Mouse (Mus musculus) midbrain, postnatal 0 days (tissue): ENCODE data around the gene Hmgcr. TPM values are rescaled to one million over a fixed set of nuclear protein-coding genes. Genes with fewer than 3 reads are reported as not detected.

ENCODE experiments used
- ATAC-seq: fragments of 200-750 bp; cut with Nextera tagmentation; 2 replicates; pipeline ENCODE4 v1.8.0; 2017; ENCODE audit warnings: moderate number of reproducible peaks, mild to moderate bottlenecking, moderate TSS enrichment, moderate library complexity; ENCODE audit not compliant: low FRiP score
- DNase-seq: peaks from one replicate; pipeline ENCODE4 v3.0.0-alpha.2; 2015; ENCODE audit warnings: low spot score
- H3K27ac ChIP-seq: fragments of 300-500 bp; sonication (generic); 2 replicates; pipeline ENCODE4 v1.5.1; 2014; ENCODE audit warnings: low read depth, mild to moderate bottlenecking, low read length, mixed read lengths
- H3K27me3 ChIP-seq: fragments of 300-500 bp; sonication (generic); 2 replicates; pipeline ENCODE4 v1.6.1; 2014; ENCODE audit warnings: low read length, control low read depth, mixed read lengths; ENCODE audit not compliant: insufficient read depth
- H3K36me3 ChIP-seq: fragments of 300-500 bp; sonication (generic); 2 replicates; pipeline ENCODE4 v1.6.1; 2014; ENCODE audit warnings: low read length, control low read depth, mixed read lengths; ENCODE audit not compliant: insufficient read depth
- H3K4me1 ChIP-seq: fragments of 300-500 bp; sonication (generic); 2 replicates; pipeline ENCODE4 v1.6.1; 2014; ENCODE audit warnings: mild to moderate bottlenecking, control low read depth, antibody characterized with exemption, low read length, mixed read lengths; ENCODE audit not compliant: insufficient read depth
- H3K4me2 ChIP-seq: fragments of 300-500 bp; sonication (generic); 2 replicates; pipeline ENCODE4 v1.6.1; 2014; ENCODE audit warnings: low read depth, mild to moderate bottlenecking, low read length, mixed read lengths; ENCODE audit not compliant: poor library complexity, severe bottlenecking
- H3K4me3 ChIP-seq: fragments of 300-500 bp; sonication (generic); 2 replicates; pipeline ENCODE4 v1.5.1; 2014; ENCODE audit warnings: low read depth, mild to moderate bottlenecking, low read length, moderate library complexity
- H3K9ac ChIP-seq: fragments of 300-500 bp; sonication (generic); replicated peaks from 2 replicates; pipeline ENCODE4 v1.6.1; 2014; ENCODE audit warnings: mild to moderate bottlenecking, low read length, moderate library complexity, mixed read lengths; ENCODE audit not compliant: poor library complexity, severe bottlenecking
- H3K9me3 ChIP-seq: fragments of 300-500 bp; sonication (generic); 2 replicates; pipeline ENCODE4 v1.6.1; 2016; ENCODE audit warnings: low read length, control low read depth
- CTCF ChIP-seq: IDR thresholded peaks from 2 replicates; pipeline ENCODE4 v1.5.1; 2016; ENCODE audit warnings: antibody characterized with exemption, mild to moderate bottlenecking
- WGBS: fragments of 180-500 bp; shearing (Covaris S2); extraction: QIAGEN DNeasy Blood & Tissue Kit; methylation state at CpG from one replicate; pipeline ENCODE4 v1.1.7; 2014; 5-methylcytosine and 5-hydroxymethylcytosine counted together
- polyA plus RNA-seq: library from polyadenylated mRNA; unstranded; fragments of >200 nt; fragmentation: Nextera tagmentation; extraction: Ambion mirVana; gene quantifications from 2 replicates; pipeline ENCODE4 v1.2.1, GENCODE M21; 2015
- total RNA-seq: library from RNA; depleted of rRNA; stranded (reverse); fragments of >200 nt; gene quantifications from 2 replicates; pipeline ENCODE4 v1.2.3, GENCODE M21; 2014; rRNA removed

Hmgcr gene
- 201 and 207 TPM in 2 replicates for total RNA-seq
- polyA plus RNA-seq = 147 and 152 TPM in 2 replicates

- under 1% methylated on average over 57 of the region's 70 CpGs for WGBS
- DNase-seq (peak; percentile 99), ATAC-seq (peak; percentile 100)
- Histone ChIP-seq H3K9ac (peak within 1 kb of the TSS; percentile 96), H3K4me1 (peaks cover 11% of the 10 kb centered on the region; the same call in 1 of the 2 replicates), H3K4me3 (peak within 1 kb of the TSS; percentile 99), H3K9me3 (no peaks in the 10 kb centered on the region), H3K27ac (peak within 1 kb of the TSS; percentile 96), H3K36me3 (peaks cover 5% of the 10 kb centered on the region), H3K27me3 (no peaks in the 10 kb centered on the region), H3K4me2 (peak within 1 kb of the TSS; percentile 80)
- TF ChIP-seq CTCF = 0 out of 2 replicates have a peak, but pooled peaks have one; percentile 1
Measured at GRCm38 (mm10) chr13:96670406-96671077, at the start of gene Hmgcr. TSS of gene Hmgcr (minus strand) at chr13:96670936.

GRCm38 (mm10) chr13:96720003-96720402 lies 49.3 kb upstream of the Hmgcr start:
- Histone ChIP-seq H3K4me1 (no peaks in the 10 kb centered on the region), H3K36me3 (no peaks in the 10 kb centered on the region), H3K27ac (no peak overlapping the region), H3K9me3 (no peaks in the 10 kb centered on the region), H3K4me2 (no peak overlapping the region), H3K9ac (no peak overlapping the region), H3K27me3 (no peaks in the 10 kb centered on the region), H3K4me3 (no peak overlapping the region)
- 87% methylated on average over 2 of the region's 2 CpGs for WGBS
- ATAC-seq (no peak), DNase-seq (no peak)
- no peak for TF ChIP-seq CTCF

GRCm38 (mm10) chr13:96717821-96718220 lies 47.1 kb upstream of the Hmgcr start:
- Histone ChIP-seq H3K4me1 (no peaks in the 10 kb centered on the region), H3K27ac (no peak overlapping the region), H3K9me3 (no peaks in the 10 kb centered on the region), H3K4me2 (no peak overlapping the region), H3K27me3 (no peaks in the 10 kb centered on the region), H3K4me3 (no peak overlapping the region), H3K36me3 (no peaks in the 10 kb centered on the region), H3K9ac (no peak overlapping the region)
- TF ChIP-seq CTCF = no peak
- WGBS = 70% methylated on average over 1 of the region's 1 CpGs
- DNase-seq (no peak), ATAC-seq (no peak)

- Histone ChIP-seq H3K4me3 (no peak overlapping the region), H3K4me2 (no peak overlapping the region), H3K4me1 (no peaks in the 10 kb centered on the region), H3K27me3 (no peaks in the 10 kb centered on the region), H3K27ac (no peak overlapping the region), H3K9me3 (no peaks in the 10 kb centered on the region), H3K36me3 (no peaks in the 10 kb centered on the region), H3K9ac (no peak overlapping the region)
- no peak for ATAC-seq
- no peak for DNase-seq
- TF ChIP-seq CTCF = no peak
- 88% methylated on average over 2 of the region's 2 CpGs for WGBS
Measured at GRCm38 (mm10) chr13:96716311-96716710, 45.6 kb upstream of the Hmgcr start.

- Histone ChIP-seq H3K9me3 (no peaks in the 10 kb centered on the region), H3K4me1 (no peaks in the 10 kb centered on the region), H3K36me3 (no peaks in the 10 kb centered on the region), H3K9ac (no peak overlapping the region), H3K27me3 (no peaks in the 10 kb centered on the region), H3K4me3 (no peak overlapping the region), H3K4me2 (no peak overlapping the region), H3K27ac (no peak overlapping the region)
- TF ChIP-seq CTCF = no peak
- 81% methylated on average over 8 of the region's 8 CpGs for WGBS
- no peak for ATAC-seq
- DNase-seq = no peak
Measured at GRCm38 (mm10) chr13:96709269-96710233, 38.8 kb upstream of the Hmgcr start.
